Mouse (Mus musculus) adrenal gland, postnatal 4 days (tissue): ENCODE measurements around the gene Ssh2. TPM values are rescaled to one million over a fixed set of nuclear protein-coding genes. Genes with fewer than 3 reads are reported as not detected.

Experiments
- DNase-seq, 2 experiments: peaks; one replicate each; pipeline ENCODE4 v3.0.0; 2021 to 2022; ENCODE audit warnings: low spot score in 2 of 2, mixed read lengths in 2 of 2
- total RNA-seq, 2 experiments: library from RNA; stranded (reverse); gene quantifications; 2 replicates each; pipeline ENCODE4 v1.2.3; 2021

Gene Ssh2
- total RNA-seq, 2 experiments from 2014 or later, result 21.8 to 22.1 TPM

GRCm38 (mm10) chr11:77330529-77330928, 114.4 kb downstream of the Ssh2 start:
- no peak for DNase-seq

GRCm38 (mm10) chr11:77347273-77347672, 131.2 kb downstream of the Ssh2 start:
- no peak for DNase-seq

- peak; percentile 81 to 92 for DNase-seq
These were observed 132.2 kb downstream of the Ssh2 start for GRCm38 (mm10) chr11:77348142-77348741.

GRCm38 (mm10) chr11:77348985-77349384, 132.9 kb downstream of the Ssh2 start:
- DNase-seq, result no peak

GRCm38 (mm10) chr11:77349698-77350097, 133.6 kb downstream of the Ssh2 start:
- DNase-seq, result no peak

- DNase-seq, result no peak
These were observed 139.0 kb downstream of the Ssh2 start for GRCm38 (mm10) chr11:77355055-77355454.

- DNase-seq, result no peak
These were observed 141.8 kb downstream of the Ssh2 start for GRCm38 (mm10) chr11:77357839-77358238.

GRCm38 (mm10) chr11:77363476-77363875, 147.4 kb downstream of the Ssh2 start:
- no peak for DNase-seq

GRCm38 (mm10) chr11:77364376-77364775, 148.3 kb downstream of the Ssh2 start:
- no peak for DNase-seq

GRCm38 (mm10) chr11:77365706-77366386, 149.8 kb downstream of the Ssh2 start:
- no peak for DNase-seq

GRCm38 (mm10) chr11:77367541-77368270, 151.6 kb downstream of the Ssh2 start:
- no peak for DNase-seq

- DNase-seq, result no peak
These were observed 153.2 kb downstream of the Ssh2 start for GRCm38 (mm10) chr11:77369188-77369840.

GRCm38 (mm10) chr11:77369841-77370191, 153.7 kb downstream of the Ssh2 start:
- DNase-seq, result no peak

- DNase-seq, result no peak
These were observed 155.0 kb downstream of the Ssh2 start for GRCm38 (mm10) chr11:77371088-77371487.

GRCm38 (mm10) chr11:77371696-77372095, 155.6 kb downstream of the Ssh2 start:
- DNase-seq, result no peak

GRCm38 (mm10) chr11:77372196-77372904, 156.3 kb downstream of the Ssh2 start:
- DNase-seq, result no peak

- DNase-seq, result no peak
These were observed 162.5 kb downstream of the Ssh2 start for GRCm38 (mm10) chr11:77378622-77379021.

- no peak for DNase-seq
These were observed 165.1 kb downstream of the Ssh2 start for GRCm38 (mm10) chr11:77381174-77381573.

GRCm38 (mm10) chr11:77384151-77384550, 168.1 kb downstream of the Ssh2 start:
- no peak for DNase-seq

GRCm38 (mm10) chr11:77385706-77386690, 169.9 kb downstream of the Ssh2 start:
- DNase-seq, result no peak
